18 mouse cellular contexts compared by ENCODE assay signal in genomic region chr2:33713580-33714260, GRCm38 (mm10).
A peak's percentile ranks its signal among the peaks of the same experiment; 100 is the strongest.
DNase-seq lines count a peak whose midpoint lies in the region; ATAC-seq and TF ChIP-seq lines count a peak whose summit lies in the region.
"Had no signal": no experiment of that assay in that cellular context is flagged by ENCODE, and none has a peak within 500 bp of the region (broad histone marks: within the 10 kb centered on the region; RNA-seq: fewer than 3 reads in every experiment).

No protein-coding gene starts in this region.

- peaks cover 32% of the 10 kb centered on the region for H3K4me1 ChIP-seq in kidney, embryonic 16.5 days (ENCODE audit: insufficient read depth, low read length)
- H3K4me1 ChIP-seq in forebrain, embryonic 15.5 days, result peaks cover 54% of the 10 kb centered on the region
- H3K4me1 ChIP-seq in limb, embryonic 12.5 days (replicated peaks), result peaks cover 70% of the 10 kb centered on the region
- peaks cover 3% of the 10 kb centered on the region; the same call in 1 of the 2 replicates for H3K4me1 ChIP-seq in midbrain, postnatal 0 days (ENCODE audit: insufficient read depth, low read length)
- H3K4me1 ChIP-seq: liver, embryonic 13.5 days had no signal

- no peak for DNase-seq in kidney, postnatal 10 days
- no peak for DNase-seq in midbrain, postnatal 0 days (ENCODE audit: low spot score)
- DNase-seq in adrenal gland, postnatal 14 days, result no peak
- no peak for DNase-seq in urinary bladder, postnatal 10 days (ENCODE audit: low spot score)
- DNase-seq: cerebellum, adult 9-11 months; heart, adult 18-20 months; heart, postnatal 36 days; kidney, postnatal 25 days; liver, embryonic 13.5 days; lung, postnatal 14 days; right cerebral cortex, postnatal 14 days; thymus, postnatal 36 days had no signal

- no peaks in the 10 kb centered on the region for H3K9me3 ChIP-seq in kidney, embryonic 16.5 days (ENCODE audit: low read length)
- no peaks in the 10 kb centered on the region for H3K9me3 ChIP-seq in forebrain, embryonic 15.5 days
- H3K9me3 ChIP-seq in limb, embryonic 12.5 days, result no peaks in the 10 kb centered on the region
- H3K9me3 ChIP-seq in midbrain, postnatal 0 days (ENCODE audit: low read length), result no peaks in the 10 kb centered on the region
- H3K9me3 ChIP-seq: embryonic facial prominence, embryonic 12.5 days; liver, embryonic 13.5 days; stomach, embryonic 15.5 days had no signal

- ATAC-seq in kidney, embryonic 16.5 days (ENCODE audit: low FRiP score, low TSS enrichment), result no peak
- peak; percentile 43; the same call in 1 of the 2 replicates for ATAC-seq in forebrain, embryonic 15.5 days (replicated peaks)
- ATAC-seq in limb, embryonic 12.5 days (ENCODE audit: insufficient number of reproducible peaks, insufficient read depth, low FRiP score, low TSS enrichment, low read depth), result no peak
- no peak for ATAC-seq in midbrain, postnatal 0 days (ENCODE audit: low FRiP score)

- no peak overlapping the region; the same call in 1 of the 2 replicates for H3K27ac ChIP-seq in kidney, embryonic 16.5 days (ENCODE audit: low read length)
- H3K27ac ChIP-seq in forebrain, embryonic 15.5 days (replicated peaks), result 0 out of 2 replicates have a peak overlapping the region, but pooled peaks have one; percentile 16
- peak overlapping the region; percentile 91 for H3K27ac ChIP-seq in limb, embryonic 12.5 days
- H3K27ac ChIP-seq in midbrain, postnatal 0 days (ENCODE audit: low read depth, low read length), result no peak overlapping the region
- H3K27ac ChIP-seq: embryonic facial prominence, embryonic 12.5 days; left cerebral cortex, adult 2 months; liver, embryonic 13.5 days; stomach, embryonic 15.5 days had no signal

- no peak for TF ChIP-seq CTCF in midbrain, postnatal 0 days (IDR thresholded peaks at IDR 0.05)

- H3K4me2 ChIP-seq in kidney, embryonic 16.5 days (replicated peaks; ENCODE audit: low read depth, low read length), result peak overlapping the region; percentile 26; the same call in 1 of the 2 replicates
- H3K4me2 ChIP-seq in forebrain, embryonic 15.5 days (replicated peaks), result peak overlapping the region; percentile 29
- H3K4me2 ChIP-seq in limb, embryonic 12.5 days, result peak overlapping the region; percentile 65
- peak overlapping the region; percentile 12; the same call in 1 of the 2 replicates for H3K4me2 ChIP-seq in midbrain, postnatal 0 days (ENCODE audit: low read depth, low read length, poor library complexity, severe bottlenecking)
- H3K4me2 ChIP-seq: embryonic facial prominence, embryonic 12.5 days; liver, embryonic 13.5 days; stomach, embryonic 15.5 days had no signal

- H3K27me3 ChIP-seq in kidney, embryonic 16.5 days (ENCODE audit: insufficient read depth, low read length), result peaks cover 38% of the 10 kb centered on the region
- peaks cover 18% of the 10 kb centered on the region for H3K27me3 ChIP-seq in forebrain, embryonic 15.5 days
- H3K27me3 ChIP-seq in limb, embryonic 12.5 days, result peaks cover 34% of the 10 kb centered on the region
- H3K27me3 ChIP-seq in midbrain, postnatal 0 days (ENCODE audit: insufficient read depth, low read length), result no peaks in the 10 kb centered on the region

- H3K4me3 ChIP-seq in kidney, embryonic 16.5 days (ENCODE audit: low read length), result no peak overlapping the region
- no peak overlapping the region for H3K4me3 ChIP-seq in forebrain, embryonic 15.5 days
- peak overlapping the region; percentile 46 for H3K4me3 ChIP-seq in limb, embryonic 12.5 days (replicated peaks)
- no peak overlapping the region for H3K4me3 ChIP-seq in midbrain, postnatal 0 days (ENCODE audit: low read depth, low read length)
- H3K4me3 ChIP-seq: embryonic facial prominence, embryonic 12.5 days; left cerebral cortex, adult 2 months; liver, embryonic 13.5 days; stomach, embryonic 15.5 days had no signal

- H3K36me3 ChIP-seq in kidney, embryonic 16.5 days (ENCODE audit: insufficient read depth, low read length), result no peaks in the 10 kb centered on the region
- no peaks in the 10 kb centered on the region for H3K36me3 ChIP-seq in forebrain, embryonic 15.5 days
- no peaks in the 10 kb centered on the region for H3K36me3 ChIP-seq in limb, embryonic 12.5 days
- no peaks in the 10 kb centered on the region for H3K36me3 ChIP-seq in midbrain, postnatal 0 days (ENCODE audit: insufficient read depth, low read length)
- H3K36me3 ChIP-seq: embryonic facial prominence, embryonic 12.5 days; liver, embryonic 13.5 days; stomach, embryonic 15.5 days had no signal

- WGBS in kidney, embryonic 16.5 days, result 32% methylated on average over 12 of the region's 12 CpGs
- 9% methylated on average over 12 of the region's 12 CpGs for WGBS in forebrain, embryonic 15.5 days
- 22% methylated on average over 12 of the region's 12 CpGs for WGBS in limb, embryonic 12.5 days
- WGBS in midbrain, postnatal 0 days, result 13% methylated on average over 12 of the region's 12 CpGs

- no peak overlapping the region for H3K9ac ChIP-seq in kidney, embryonic 16.5 days (replicated peaks; ENCODE audit: low read length)
- H3K9ac ChIP-seq in forebrain, embryonic 15.5 days (replicated peaks), result no peak overlapping the region
- H3K9ac ChIP-seq in limb, embryonic 12.5 days (replicated peaks), result peak overlapping the region; percentile 68
- H3K9ac ChIP-seq in midbrain, postnatal 0 days (replicated peaks; ENCODE audit: low read length, poor library complexity, severe bottlenecking), result no peak overlapping the region
- H3K9ac ChIP-seq: embryonic facial prominence, embryonic 12.5 days; liver, embryonic 13.5 days; stomach, embryonic 15.5 days had no signal

Comparison
In these comparisons a context has a peak if more than half of its experiments do, and no peak if none do; other contexts are left out.
1. H3K27ac ChIP-seq: peak in forebrain, embryonic 15.5 days (single experiment) and limb, embryonic 12.5 days (single experiment); none in kidney, embryonic 16.5 days (single experiment) and midbrain, postnatal 0 days (single experiment).
2. H3K4me2 ChIP-seq: peak in every context shown above with its lines; median percentile 65 in limb, embryonic 12.5 days; 29 in forebrain, embryonic 15.5 days; 26 in kidney, embryonic 16.5 days; 12 in midbrain, postnatal 0 days.